Mouse (Mus musculus) stomach, postnatal 0 days (tissue): ENCODE data around the gene Enox1. TPM values are rescaled to one million over a fixed set of nuclear protein-coding genes. Genes with fewer than 3 reads are reported as not detected.

Experiments
- ATAC-seq: fragments of 200-750 bp; cut with Nextera tagmentation; 2 replicates; pipeline ENCODE4 v1.8.0; 2017; ENCODE audit not compliant: low FRiP score, low TSS enrichment
- DNase-seq: peaks from one replicate; pipeline ENCODE4 v3.0.0-alpha.2; 2016; ENCODE audit warnings: low spot score
- H3K27ac ChIP-seq: fragments of 300-500 bp; sonication (generic); replicated peaks from 2 replicates; pipeline ENCODE4 v1.5.1; 2014; ENCODE audit warnings: mild to moderate bottlenecking, control low read depth
- H3K27me3 ChIP-seq: fragments of 300-500 bp; sonication (generic); 2 replicates; pipeline ENCODE4 v1.6.1; 2014; ENCODE audit warnings: low read length; ENCODE audit not compliant: control insufficient read depth, insufficient read depth
- H3K36me3 ChIP-seq: fragments of 300-500 bp; sonication (generic); 2 replicates; pipeline ENCODE4 v1.6.1; 2014; ENCODE audit warnings: low read length, mixed read lengths; ENCODE audit not compliant: control insufficient read depth, insufficient read depth
- H3K4me1 ChIP-seq: fragments of 300-500 bp; sonication (generic); replicated peaks from 2 replicates; pipeline ENCODE4 v1.6.1; 2014; ENCODE audit warnings: antibody characterized with exemption; ENCODE audit not compliant: control insufficient read depth, insufficient read depth
- H3K4me2 ChIP-seq: fragments of 300-500 bp; sonication (generic); replicated peaks from 2 replicates; pipeline ENCODE4 v1.6.1; 2014; ENCODE audit warnings: low read depth, mild to moderate bottlenecking, control low read depth, moderate library complexity
- H3K4me3 ChIP-seq: fragments of 300-500 bp; sonication (generic); 2 replicates; pipeline ENCODE4 v1.5.1; 2014; ENCODE audit warnings: low read depth, low read length, control low read depth
- H3K9ac ChIP-seq: fragments of 300-500 bp; sonication (generic); 2 replicates; pipeline ENCODE4 v1.6.1; 2014; ENCODE audit warnings: mild to moderate bottlenecking, low read length, control low read depth, mixed read lengths
- H3K9me3 ChIP-seq: fragments of 300-500 bp; sonication (generic); 2 replicates; pipeline ENCODE4 v1.6.1; 2016; ENCODE audit warnings: low read length; ENCODE audit not compliant: control insufficient read depth
- CTCF ChIP-seq: IDR thresholded peaks from 2 replicates; pipeline ENCODE4 v1.5.1; 2016; ENCODE audit warnings: antibody characterized with exemption, low read depth, mild to moderate bottlenecking, moderate library complexity
- EP300 ChIP-seq: optimal IDR thresholded peaks from 2 replicates; pipeline ENCODE3; 2016; ENCODE audit warnings: antibody characterized with exemption
- WGBS: fragments of 180-500 bp; shearing (Covaris S2); extraction: QIAGEN DNeasy Blood & Tissue Kit; methylation state at CpG from one replicate; pipeline ENCODE4 v1.1.7; 2014; 5-methylcytosine and 5-hydroxymethylcytosine counted together
- polyA plus RNA-seq: library from polyadenylated mRNA; unstranded; fragments of >200 nt; fragmentation: Nextera tagmentation; extraction: Ambion mirVana; gene quantifications from 2 replicates; pipeline ENCODE4 v1.2.1, GENCODE M21; 2015

The Enox1 gene
- polyA plus RNA-seq, 1 experiment from 2014 or later, result 2.5 TPM

GRCm38 (mm10) chr14:77448001-77448400 lies 291.4 kb downstream of the Enox1 start:
- DNase-seq (no peak), ATAC-seq (peak; percentile 70; the same call in 1 of the 2 replicates)
- WGBS, result 58% methylated on average over 4 of the region's 4 CpGs
- no peaks in the 10 kb centered on the region for H3K36me3 ChIP-seq
- no peaks in the 10 kb centered on the region for H3K4me1 ChIP-seq
- no peaks in the 10 kb centered on the region for H3K9me3 ChIP-seq
- no peak overlapping the region for H3K4me2 ChIP-seq
- no peaks in the 10 kb centered on the region for H3K27me3 ChIP-seq
- H3K27ac ChIP-seq, result no peak overlapping the region
- TF ChIP-seq EP300 (no peak), CTCF (no peak)
- H3K4me3 ChIP-seq, result no peak overlapping the region
- H3K9ac ChIP-seq, result no peak overlapping the region

GRCm38 (mm10) chr14:77451916-77452315 lies 295.4 kb downstream of the Enox1 start:
- Histone ChIP-seq H3K4me2 (no peak overlapping the region), H3K4me3 (no peak overlapping the region), H3K27me3 (no peaks in the 10 kb centered on the region), H3K36me3 (no peaks in the 10 kb centered on the region), H3K9ac (no peak overlapping the region), H3K9me3 (no peaks in the 10 kb centered on the region), H3K27ac (no peak overlapping the region), H3K4me1 (no peaks in the 10 kb centered on the region)
- WGBS, result 89% methylated on average over 4 of the region's 4 CpGs
- ATAC-seq (no peak), DNase-seq (no peak)
- TF ChIP-seq CTCF (no peak), EP300 (no peak)

- Histone ChIP-seq H3K4me2 (no peak overlapping the region), H3K4me3 (no peak overlapping the region), H3K36me3 (no peaks in the 10 kb centered on the region), H3K9ac (no peak overlapping the region), H3K4me1 (no peaks in the 10 kb centered on the region), H3K9me3 (no peaks in the 10 kb centered on the region), H3K27ac (no peak overlapping the region), H3K27me3 (no peaks in the 10 kb centered on the region)
- TF ChIP-seq CTCF (no peak), EP300 (no peak)
- DNase-seq, result no peak
- no peak for ATAC-seq
- WGBS, result 56% methylated on average over 3 of the region's 3 CpGs
Observed at GRCm38 (mm10) chr14:77456066-77456465, 299.5 kb downstream of the Enox1 start.

GRCm38 (mm10) chr14:77456876-77457275 lies 300.3 kb downstream of the Enox1 start:
- no peak overlapping the region for H3K4me3 ChIP-seq
- no peak for TF ChIP-seq EP300
- no peak for TF ChIP-seq CTCF
- no peak overlapping the region for H3K9ac ChIP-seq
- H3K9me3 ChIP-seq, result no peaks in the 10 kb centered on the region
- no peak overlapping the region for H3K4me2 ChIP-seq
- H3K36me3 ChIP-seq, result no peaks in the 10 kb centered on the region
- no peaks in the 10 kb centered on the region for H3K27me3 ChIP-seq
- DNase-seq (no peak), ATAC-seq (no peak)
- WGBS, result 28% methylated on average over 7 of the region's 7 CpGs
- no peak overlapping the region for H3K27ac ChIP-seq
- H3K4me1 ChIP-seq, result no peaks in the 10 kb centered on the region

- Histone ChIP-seq H3K4me2 (no peak overlapping the region), H3K4me1 (no peaks in the 10 kb centered on the region), H3K27me3 (no peaks in the 10 kb centered on the region), H3K36me3 (no peaks in the 10 kb centered on the region), H3K27ac (no peak overlapping the region), H3K9ac (no peak overlapping the region), H3K9me3 (no peaks in the 10 kb centered on the region), H3K4me3 (no peak overlapping the region)
- ATAC-seq (no peak), DNase-seq (no peak)
- WGBS, result 16% methylated on average over 9 of the region's 9 CpGs
- TF ChIP-seq CTCF, result no peak
- TF ChIP-seq EP300, result no peak
Observed at GRCm38 (mm10) chr14:77458217-77458616, 301.7 kb downstream of the Enox1 start.

GRCm38 (mm10) chr14:77463919-77464318 lies 307.4 kb downstream of the Enox1 start:
- H3K9ac ChIP-seq, result no peak overlapping the region

More at GRCm38 (mm10) chr14:77463919-77464318, 307.4 kb downstream of the Enox1 start:
- Histone ChIP-seq H3K4me2 (no peak overlapping the region), H3K4me3 (no peak overlapping the region), H3K9me3 (no peaks in the 10 kb centered on the region), H3K36me3 (no peaks in the 10 kb centered on the region), H3K27ac (no peak overlapping the region), H3K27me3 (no peaks in the 10 kb centered on the region), H3K4me1 (no peaks in the 10 kb centered on the region)
- ATAC-seq, result no peak
- 70% methylated on average over 4 of the region's 4 CpGs for WGBS
- no peak for DNase-seq
- no peak for TF ChIP-seq CTCF
- no peak for TF ChIP-seq EP300
